Mouse (Mus musculus): Measurements from ENCODE around the gene Evx1.
"Not testable (repeated sequence)": the region's sequence is repeated elsewhere in the genome, so short reads cannot be mapped to it uniquely, and the experiment has no call there.

The Evx1 gene

DNA sequence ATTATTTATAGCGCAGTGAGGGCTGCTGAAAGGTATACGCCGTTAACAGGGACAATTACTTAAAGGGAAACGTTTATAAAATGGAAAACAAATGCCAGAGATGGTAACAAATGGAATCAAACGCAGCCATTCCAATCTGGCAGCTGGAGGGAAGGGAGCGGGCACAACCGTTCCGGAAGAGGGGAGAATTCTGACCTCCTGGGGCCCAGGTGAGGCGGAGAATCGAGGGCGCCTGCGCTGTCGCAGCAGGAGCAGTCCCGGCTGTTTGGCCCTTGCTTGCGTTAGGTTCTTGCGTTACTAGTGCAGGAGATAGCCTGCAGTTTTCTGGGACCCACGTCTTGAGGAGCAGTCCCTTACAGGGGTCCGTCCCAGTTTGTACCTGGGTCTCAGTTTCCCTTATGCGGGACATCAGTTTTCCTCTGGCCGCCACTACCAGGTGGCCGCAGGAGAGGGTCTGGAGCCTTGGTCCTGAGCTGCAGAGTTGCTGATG is 8.6 kb downstream of the Evx1 start:
- DNase-seq (ENCODE audit: low spot score) = no peak

DNA sequence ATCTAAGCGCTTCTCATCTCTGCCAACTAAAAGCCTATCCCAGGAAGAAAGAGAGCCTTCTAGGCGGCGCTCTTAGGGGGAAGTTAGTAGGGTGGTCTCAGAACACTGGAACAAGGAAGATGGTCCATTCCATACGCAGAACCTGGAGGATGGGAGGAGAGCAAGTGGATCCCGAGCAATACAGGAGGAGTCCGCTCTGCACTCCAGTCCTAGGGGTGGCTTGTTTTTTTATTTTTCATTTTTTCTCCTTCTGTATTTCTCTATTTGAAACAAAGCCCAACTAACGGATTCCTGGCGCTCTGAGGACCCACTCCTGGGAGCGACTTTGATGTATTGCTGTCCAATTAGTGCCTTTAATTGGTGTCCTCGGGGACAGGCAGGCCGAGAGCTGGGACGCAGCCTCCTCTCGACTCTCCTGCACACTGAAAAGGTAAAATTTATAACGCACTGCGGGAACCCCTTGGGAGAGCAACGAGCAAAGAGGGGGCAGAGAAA is 9.5 kb downstream of the Evx1 start:
- no peak for DNase-seq (ENCODE audit: low spot score)

DNA sequence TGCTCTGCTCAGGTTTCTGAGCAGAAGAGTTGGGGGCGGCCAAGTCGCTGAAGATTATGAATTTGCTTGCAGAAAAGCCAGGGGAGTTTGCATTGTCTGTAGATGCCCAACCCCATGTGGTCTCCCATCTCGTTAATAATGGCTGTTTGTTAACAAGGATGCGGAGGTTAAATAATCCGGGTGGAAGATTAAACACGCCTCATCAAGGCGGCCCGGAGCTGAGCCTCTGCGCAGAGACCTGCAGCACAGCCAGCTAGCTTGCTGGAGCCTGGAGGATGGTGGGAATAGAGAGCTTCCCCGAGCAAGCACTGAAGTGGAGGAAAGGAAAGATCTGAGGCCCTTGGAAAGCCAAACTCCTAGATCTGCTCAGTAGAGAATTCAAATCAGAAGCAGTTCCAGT is 10.0 kb downstream of the Evx1 start:
- DNase-seq (ENCODE audit: low spot score) = no peak

DNA sequence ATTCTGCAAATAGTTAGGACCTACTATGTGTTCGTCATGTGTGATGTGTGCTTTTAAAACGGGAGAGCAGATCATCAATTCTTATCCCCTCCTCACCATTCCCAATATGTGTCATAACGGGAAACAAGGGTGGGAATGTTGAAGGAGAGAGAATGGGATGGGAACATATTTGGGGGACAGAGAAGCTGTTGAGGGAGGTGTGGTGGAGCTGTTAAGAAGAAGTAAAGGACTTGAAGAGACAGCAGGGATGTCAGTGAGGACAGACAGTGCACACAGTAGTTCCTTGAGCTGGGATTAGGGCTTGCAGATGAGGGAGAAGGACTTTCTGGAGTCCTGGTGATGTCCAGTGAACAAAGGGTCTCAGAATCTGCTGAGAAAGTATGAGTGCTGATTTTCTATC is 10.8 kb downstream of the Evx1 start:
- no peak for DNase-seq (ENCODE audit: low spot score)

DNA sequence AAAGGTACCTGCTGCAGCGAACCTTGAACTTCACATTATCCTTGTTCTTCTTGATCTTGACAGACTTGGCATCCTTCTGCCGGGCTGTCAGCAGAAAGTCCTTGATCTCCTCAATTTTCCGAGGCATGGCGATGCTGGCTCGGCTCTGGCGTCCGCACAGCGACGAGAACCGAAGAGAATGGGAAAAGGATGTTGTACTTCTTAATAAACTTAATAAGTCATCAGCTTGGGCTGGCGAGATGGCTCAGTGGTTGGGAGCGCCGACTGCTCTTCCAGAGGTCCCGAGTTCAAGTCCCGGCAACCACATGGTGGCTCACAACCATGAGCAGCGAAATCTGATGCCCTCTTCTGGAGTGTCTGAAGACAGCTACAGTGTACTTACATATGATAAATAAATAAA is 33.5 kb downstream of the Evx1 start:
- not testable (repeated sequence) for DNase-seq (ENCODE audit: low spot score)

DNA sequence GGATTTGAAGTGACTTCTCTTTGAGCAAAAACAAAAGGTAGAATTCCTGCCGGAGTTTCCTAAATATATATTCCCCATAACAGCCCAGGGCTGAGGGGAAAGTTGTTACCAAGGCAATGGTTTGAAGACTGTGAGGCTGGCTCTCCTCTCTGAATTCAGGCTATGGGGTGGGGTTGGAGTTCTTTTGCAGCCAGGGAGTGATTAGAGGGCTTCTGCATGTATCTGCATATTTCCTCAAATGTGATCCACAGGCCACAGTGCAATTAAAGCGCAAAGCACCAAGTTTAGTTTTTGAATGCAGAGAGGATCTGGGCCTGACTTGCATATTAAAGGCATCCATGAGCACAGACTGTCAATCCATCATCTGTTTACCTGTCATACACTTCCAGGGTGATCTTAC is 52.7 kb downstream of the Evx1 start:
- no peak for DNase-seq (ENCODE audit: low spot score)

DNA sequence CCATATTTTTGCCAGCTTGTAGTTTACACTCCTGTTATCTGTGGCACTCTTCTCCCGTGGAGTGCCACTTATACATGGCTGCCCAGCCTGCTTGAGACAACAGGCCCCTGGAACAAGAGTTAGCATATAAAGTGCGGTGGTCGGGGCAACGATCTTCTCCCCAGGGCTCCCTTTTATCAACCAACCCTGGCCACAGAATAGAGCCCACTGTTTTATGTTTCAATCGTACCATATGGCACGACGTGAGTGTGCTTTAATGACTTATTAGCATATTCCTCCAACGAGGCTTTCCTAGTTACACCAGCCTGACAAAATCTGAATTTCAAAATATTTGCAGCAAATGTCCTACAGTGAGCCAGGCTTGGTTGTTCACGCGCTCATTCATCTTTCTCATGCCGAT is 53.2 kb downstream of the Evx1 start:
- no peak for DNase-seq (ENCODE audit: low spot score)

DNA sequence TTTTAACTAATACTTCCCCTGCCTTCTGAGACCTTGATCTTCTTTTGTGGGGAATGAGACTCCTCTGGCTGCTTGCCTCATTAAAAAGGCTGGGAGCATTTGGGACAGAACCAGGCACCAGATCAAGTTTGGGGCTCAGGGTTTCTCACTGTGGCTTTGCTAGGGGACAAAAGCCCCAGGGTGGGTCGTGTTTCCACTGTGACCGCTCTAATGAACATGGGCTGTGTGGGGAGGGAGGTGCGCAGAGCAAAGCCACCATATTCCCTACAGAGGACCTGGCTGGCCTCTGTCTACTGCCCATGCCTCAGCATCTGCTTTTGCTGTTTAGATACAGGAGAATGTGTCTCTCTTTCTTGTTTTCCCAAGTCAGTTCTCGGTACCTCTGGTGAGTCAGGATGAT is 53.8 kb downstream of the Evx1 start:
- no peak for DNase-seq (ENCODE audit: low spot score)
